Mouse (Mus musculus): Measurements from ENCODE around the gene Mest. TPM values are rescaled to one million over a fixed set of nuclear protein-coding genes. Genes with fewer than 3 reads are reported as not detected.

Mest gene
- 777 and 779 TPM in 2 replicates for polyA plus RNA-seq (2016; fragmentation: Nextera tagmentation; extraction: Ambion mirVana)

GRCm38 (mm10) chr6:30723331-30723730 lies at the start of gene Mest:
Gene Mest, plus strand, starts transcription at chr6:30723547.
- Histone ChIP-seq H3K27ac (no peak within 1 kb of the TSS), H3K9me3 (no peaks in the 10 kb centered on the region), H3K4me3 (no peak within 1 kb of the TSS), H3K9ac (no peak within 1 kb of the TSS), H3K27me3 (replicated peaks) (no peaks in the 10 kb centered on the region), H3K36me3 (no peaks in the 10 kb centered on the region), H3K4me1 (peaks cover 7% of the 10 kb centered on the region), H3K4me2 (replicated peaks) (no peak within 1 kb of the TSS)
- no peak for ATAC-seq (ENCODE audit: low FRiP score, low read depth)
- 72% methylated on average over 7 of the region's 7 CpGs for WGBS

- H3K9ac ChIP-seq = 0 out of 2 replicates have a peak overlapping the region, but pooled peaks have one; percentile 26
These were observed 49.4 kb upstream of the Mest start for GRCm38 (mm10) chr6:30673764-30674561.

GRCm38 (mm10) chr6:30674714-30675280 lies 48.5 kb upstream of the Mest start:
- H3K4me1 ChIP-seq = peaks cover 33% of the 10 kb centered on the region
- H3K36me3 ChIP-seq = no peaks in the 10 kb centered on the region
- no peak for ATAC-seq (ENCODE audit: low FRiP score, low read depth)
- peak overlapping the region; percentile 49 for H3K4me2 ChIP-seq (replicated peaks)
- 45% methylated on average over 9 of the region's 9 CpGs for WGBS
- no peaks in the 10 kb centered on the region for H3K27me3 ChIP-seq (replicated peaks)
- no peaks in the 10 kb centered on the region for H3K9me3 ChIP-seq
- no peak overlapping the region for H3K9ac ChIP-seq
- no peak overlapping the region for H3K4me3 ChIP-seq
- peak overlapping the region; percentile 70 for H3K27ac ChIP-seq

More at GRCm38 (mm10) chr6:30673764-30674561, 49.4 kb upstream of the Mest start:
- H3K4me1 ChIP-seq = peaks cover 33% of the 10 kb centered on the region
- H3K36me3 ChIP-seq = no peaks in the 10 kb centered on the region
- H3K4me3 ChIP-seq = no peak overlapping the region
- peak overlapping the region; percentile 49 for H3K4me2 ChIP-seq (replicated peaks)
- no peaks in the 10 kb centered on the region for H3K27me3 ChIP-seq (replicated peaks)
- no peak overlapping the region for H3K27ac ChIP-seq
- ATAC-seq (ENCODE audit: low FRiP score, low read depth) = 0 out of 2 replicates have a peak, but pooled peaks have one; percentile 6
- H3K9me3 ChIP-seq = no peaks in the 10 kb centered on the region
- 33% methylated on average over 14 of the region's 14 CpGs for WGBS

- Histone ChIP-seq H3K4me2 (replicated peaks) (peak overlapping the region; percentile 49), H3K9me3 (no peaks in the 10 kb centered on the region), H3K27me3 (replicated peaks) (no peaks in the 10 kb centered on the region), H3K9ac (peak overlapping the region; percentile 50), H3K4me1 (peaks cover 33% of the 10 kb centered on the region), H3K4me3 (no peak overlapping the region), H3K36me3 (no peaks in the 10 kb centered on the region), H3K27ac (peak overlapping the region; percentile 70)
- WGBS = 16% methylated on average over 11 of the region's 11 CpGs
- 0 out of 2 replicates have a peak, but pooled peaks have one; percentile 31 for ATAC-seq (ENCODE audit: low FRiP score, low read depth)
These were observed 48.0 kb upstream of the Mest start for GRCm38 (mm10) chr6:30675281-30675771.

- Histone ChIP-seq H3K9ac (no peak overlapping the region), H3K27ac (no peak overlapping the region), H3K27me3 (replicated peaks) (no peaks in the 10 kb centered on the region), H3K36me3 (no peaks in the 10 kb centered on the region), H3K4me1 (peaks cover 32% of the 10 kb centered on the region), H3K9me3 (no peaks in the 10 kb centered on the region), H3K4me3 (no peak overlapping the region), H3K4me2 (replicated peaks) (no peak overlapping the region)
- ATAC-seq (ENCODE audit: low FRiP score, low read depth) = no peak
- WGBS = 90% methylated on average over 6 of the region's 6 CpGs
These were observed 46.8 kb upstream of the Mest start for GRCm38 (mm10) chr6:30676506-30676905.

- WGBS = 77% methylated on average over 9 of the region's 9 CpGs
- Histone ChIP-seq H3K4me1 (peaks cover 33% of the 10 kb centered on the region), H3K4me2 (replicated peaks) (no peak overlapping the region), H3K36me3 (no peaks in the 10 kb centered on the region), H3K27ac (no peak overlapping the region), H3K9ac (no peak overlapping the region), H3K4me3 (no peak overlapping the region), H3K27me3 (replicated peaks) (no peaks in the 10 kb centered on the region), H3K9me3 (no peaks in the 10 kb centered on the region)
- no peak for ATAC-seq (ENCODE audit: low FRiP score, low read depth)
These were observed 45.8 kb upstream of the Mest start for GRCm38 (mm10) chr6:30677591-30677990.

GRCm38 (mm10) chr6:30678482-30678881 lies 44.9 kb upstream of the Mest start:
- Histone ChIP-seq H3K9me3 (no peaks in the 10 kb centered on the region), H3K27me3 (replicated peaks) (no peaks in the 10 kb centered on the region), H3K27ac (peak overlapping the region; percentile 50; the same call in 1 of the 2 replicates), H3K9ac (no peak overlapping the region), H3K4me2 (replicated peaks) (no peak overlapping the region), H3K4me3 (no peak overlapping the region), H3K4me1 (peaks cover 38% of the 10 kb centered on the region), H3K36me3 (no peaks in the 10 kb centered on the region)
- 48% methylated on average over 6 of the region's 6 CpGs for WGBS
- ATAC-seq (ENCODE audit: low FRiP score, low read depth) = peak; percentile 75

- Histone ChIP-seq H3K27ac (no peak overlapping the region), H3K4me1 (peaks cover 28% of the 10 kb centered on the region), H3K4me3 (no peak overlapping the region), H3K9ac (no peak overlapping the region), H3K9me3 (no peaks in the 10 kb centered on the region), H3K27me3 (replicated peaks) (no peaks in the 10 kb centered on the region), H3K36me3 (no peaks in the 10 kb centered on the region), H3K4me2 (replicated peaks) (no peak overlapping the region)
- no peak for ATAC-seq (ENCODE audit: low FRiP score, low read depth)
- 58% methylated on average over 5 of the region's 5 CpGs for WGBS
These were observed 43.8 kb upstream of the Mest start for GRCm38 (mm10) chr6:30679567-30679966.

GRCm38 (mm10) chr6:30680442-30680841 lies 42.9 kb upstream of the Mest start:
- 80% methylated on average over 7 of the region's 7 CpGs for WGBS
- no peak overlapping the region for H3K4me3 ChIP-seq

GRCm38 (mm10) chr6:30681935-30682900 lies 41.1 kb upstream of the Mest start:
- H3K27me3 ChIP-seq (replicated peaks) = no peaks in the 10 kb centered on the region
- H3K9me3 ChIP-seq = no peaks in the 10 kb centered on the region
- H3K36me3 ChIP-seq = no peaks in the 10 kb centered on the region
- ATAC-seq (ENCODE audit: low FRiP score, low read depth) = no peak
- H3K4me2 ChIP-seq (replicated peaks) = peak overlapping the region; percentile 16; the same call in 1 of the 2 replicates
- peak overlapping the region; percentile 10; the same call in 1 of the 2 replicates for H3K27ac ChIP-seq
- peaks cover 14% of the 10 kb centered on the region for H3K4me1 ChIP-seq
- no peak overlapping the region for H3K9ac ChIP-seq
- whole genome bisulfite sequencing = 64% methylated on average over 13 of the region's 13 CpGs
- no peak overlapping the region for H3K4me3 ChIP-seq

More at GRCm38 (mm10) chr6:30680442-30680841, 42.9 kb upstream of the Mest start:
- Histone ChIP-seq H3K36me3 (no peaks in the 10 kb centered on the region), H3K4me1 (peaks cover 19% of the 10 kb centered on the region), H3K9me3 (no peaks in the 10 kb centered on the region), H3K27ac (no peak overlapping the region), H3K27me3 (replicated peaks) (no peaks in the 10 kb centered on the region), H3K4me2 (replicated peaks) (no peak overlapping the region), H3K9ac (no peak overlapping the region)
- ATAC-seq (ENCODE audit: low FRiP score, low read depth) = no peak

- Histone ChIP-seq H3K9ac (no peak overlapping the region), H3K36me3 (no peaks in the 10 kb centered on the region), H3K27ac (no peak overlapping the region), H3K27me3 (replicated peaks) (no peaks in the 10 kb centered on the region), H3K4me3 (no peak overlapping the region), H3K9me3 (no peaks in the 10 kb centered on the region), H3K4me2 (replicated peaks) (no peak overlapping the region), H3K4me1 (peaks cover 9% of the 10 kb centered on the region)
- 72% methylated on average over 1 of the region's 1 CpGs for WGBS
- no peak for ATAC-seq (ENCODE audit: low FRiP score, low read depth)
These were observed 38.8 kb upstream of the Mest start for GRCm38 (mm10) chr6:30684570-30684969.

Data from neural tube, embryonic 12.5 days (tissue).